Mouse (Mus musculus): ENCODE data around the gene Bcdin3d.

- TF ChIP-seq CTCF (IDR thresholded peaks at IDR 0.05; ENCODE audit: insufficient read depth, low read depth, low read length) = no peak
- TF ChIP-seq POLR2A (IDR thresholded peaks at IDR 0.05; ENCODE audit: insufficient read depth, low read depth, low read length) = no peak
Measured at GRCm38 (mm10) chr15:99520306-99520705, 45.8 kb upstream of the Bcdin3d start.
